Mouse (Mus musculus) midbrain, embryonic 10.5 days (tissue): Measurements from ENCODE around the gene Xrcc1. TPM values are rescaled to one million over a fixed set of nuclear protein-coding genes. Genes with fewer than 3 reads are reported as not detected.
A peak's percentile ranks its signal among the peaks of the same experiment; 100 is the strongest.
"Not testable (repeated sequence)": the region's sequence is repeated elsewhere in the genome, so short reads cannot be mapped to it uniquely, and the experiment has no call there.

ENCODE experiments used
- DNase-seq: peaks from one replicate; pipeline ENCODE4 v3.0.0-alpha.2; 2017; ENCODE audit warnings: low spot score
- H3K27ac ChIP-seq: fragments of 300-500 bp; sonication (generic); replicated peaks from 2 replicates; pipeline ENCODE4 v1.5.1; 2016; ENCODE audit warnings: mild to moderate bottlenecking
- H3K27me3 ChIP-seq: fragments of 300-500 bp; sonication (generic); 2 replicates; pipeline ENCODE4 v1.6.1; 2016; ENCODE audit warnings: low read depth, mild to moderate bottlenecking; ENCODE audit not compliant: poor library complexity, severe bottlenecking
- H3K36me3 ChIP-seq: fragments of 300-500 bp; sonication (generic); 2 replicates; pipeline ENCODE4 v1.6.1; 2016; ENCODE audit warnings: mild to moderate bottlenecking, moderate library complexity
- H3K4me1 ChIP-seq: fragments of 300-500 bp; sonication (generic); 2 replicates; pipeline ENCODE4 v1.6.1; 2016
- H3K4me3 ChIP-seq: fragments of 300-500 bp; sonication (generic); 2 replicates; pipeline ENCODE4 v1.5.1; 2016; ENCODE audit warnings: mild to moderate bottlenecking, moderate library complexity
- H3K9me3 ChIP-seq: fragments of 300-500 bp; sonication (generic); replicated peaks from 2 replicates; pipeline ENCODE4 v1.6.1; 2016; ENCODE audit warnings: mild to moderate bottlenecking
- WGBS: fragments of 180-500 bp; shearing (Covaris S2); methylation state at CpG from one replicate; pipeline ENCODE4 v1.1.7; 2016; 5-methylcytosine and 5-hydroxymethylcytosine counted together
- polyA plus RNA-seq: library from polyadenylated mRNA; unstranded; fragments of >200 nt; fragmentation: Nextera tagmentation; extraction: Ambion mirVana; gene quantifications from 2 replicates; pipeline ENCODE4 v1.2.1, GENCODE M21; 2016

Xrcc1 gene
- polyA plus RNA-seq, 1 experiment from 2014 or later = 160 TPM

DNA sequence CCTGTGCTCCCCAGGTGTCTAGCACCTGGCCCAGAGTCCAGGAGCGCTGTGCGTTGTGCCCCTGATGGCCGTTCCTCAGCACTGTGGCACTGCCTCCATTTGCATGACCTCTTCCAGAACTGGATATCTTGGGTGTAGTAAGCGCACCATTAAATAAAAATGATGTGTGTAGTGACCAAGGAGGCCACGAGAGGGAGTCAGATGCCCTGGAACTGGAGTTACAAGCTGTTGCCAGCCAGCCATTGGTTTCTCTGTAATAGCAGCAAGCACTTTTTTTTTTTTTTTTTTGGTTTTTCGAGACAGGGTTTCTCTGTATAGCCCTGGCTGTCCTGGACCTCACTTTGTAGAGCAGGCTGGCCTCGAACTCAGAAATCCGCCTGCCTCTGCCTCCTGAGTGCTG lies 29.8 kb upstream of the Xrcc1 start:
- not testable (repeated sequence) for H3K27ac ChIP-seq, H3K4me3 ChIP-seq, H3K4me1 ChIP-seq, H3K27me3 ChIP-seq, DNase-seq, H3K9me3 ChIP-seq
- H3K36me3 ChIP-seq = peaks cover 75% of the 10 kb centered on the region
- WGBS = 62% methylated on average over 8 of the region's 8 CpGs

DNA sequence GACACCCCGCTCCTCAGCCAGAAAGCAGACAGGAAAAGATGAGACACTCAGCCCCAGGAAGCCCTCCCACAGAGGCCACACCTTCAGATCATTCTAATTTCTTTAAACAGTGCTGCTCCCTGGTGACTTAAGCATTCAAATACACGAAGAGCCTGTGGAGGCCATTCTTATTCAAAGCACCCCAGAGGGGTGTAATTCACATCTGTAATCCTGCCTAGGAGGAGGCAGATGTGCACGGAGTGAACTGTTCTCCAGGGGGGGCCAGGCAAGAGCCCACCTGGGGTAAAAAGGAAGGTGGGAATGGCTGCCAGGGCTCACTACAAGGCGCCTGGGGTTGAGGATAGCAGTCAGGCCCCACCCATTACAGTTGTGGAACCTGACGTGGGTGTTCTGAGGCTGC lies 29.0 kb upstream of the Xrcc1 start:
- Histone ChIP-seq H3K9me3 (no peaks in the 10 kb centered on the region), H3K4me1 (peaks cover 6% of the 10 kb centered on the region; the same call in 1 of the 2 replicates), H3K4me3 (no peak overlapping the region), H3K27ac (no peak overlapping the region), H3K27me3 (no peaks in the 10 kb centered on the region), H3K36me3 (peaks cover 67% of the 10 kb centered on the region)
- WGBS = 38% methylated on average over 5 of the region's 5 CpGs
- DNase-seq = no peak

DNA sequence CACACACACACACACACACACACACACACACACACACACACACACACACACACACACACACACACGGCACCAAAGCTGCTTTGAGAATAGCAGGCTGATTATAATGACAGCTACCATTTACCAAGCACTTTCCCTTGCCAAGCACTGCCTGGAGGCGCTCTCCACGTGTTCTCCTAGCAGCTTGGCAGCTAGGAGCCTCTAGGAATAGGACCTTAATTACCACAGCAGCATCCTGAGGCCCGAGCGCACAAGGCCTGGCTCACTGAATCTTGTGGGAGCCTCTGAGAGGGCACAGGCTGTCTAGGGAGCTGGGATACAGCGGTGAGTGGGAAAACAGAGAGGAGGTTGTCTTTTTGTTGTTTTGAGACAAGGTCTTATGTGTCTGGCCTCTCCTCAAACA lies 28.4 kb upstream of the Xrcc1 start:
- Histone ChIP-seq H3K27me3 (no peaks in the 10 kb centered on the region), H3K27ac (no peak overlapping the region), H3K4me1 (peaks cover 6% of the 10 kb centered on the region; the same call in 1 of the 2 replicates), H3K4me3 (no peak overlapping the region), H3K36me3 (peaks cover 61% of the 10 kb centered on the region), H3K9me3 (no peaks in the 10 kb centered on the region)
- no peak for DNase-seq
- 56% methylated on average over 6 of the region's 6 CpGs for WGBS

DNA sequence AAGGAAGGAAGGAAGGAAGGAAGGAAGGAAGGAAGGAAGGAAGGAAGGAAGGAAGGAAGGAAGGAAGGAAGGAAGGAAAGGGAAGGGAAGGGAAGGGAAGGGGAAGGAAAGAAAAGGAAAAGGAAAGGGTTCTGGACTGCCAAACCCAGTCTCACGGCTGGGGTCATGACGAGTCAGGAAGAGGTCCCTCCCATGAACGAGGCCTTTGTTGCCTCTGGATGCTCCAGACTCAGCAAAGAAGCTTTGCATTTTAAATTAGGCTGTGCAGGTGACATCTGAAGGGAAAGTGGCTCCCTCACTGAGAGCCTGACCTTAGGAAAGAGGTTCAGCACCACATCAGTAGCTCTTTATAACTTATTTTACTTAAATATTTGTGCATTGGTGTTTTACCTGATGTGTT lies 27.0 kb upstream of the Xrcc1 start:
- peaks cover 6% of the 10 kb centered on the region; the same call in 1 of the 2 replicates for H3K4me1 ChIP-seq
- no peak overlapping the region for H3K27ac ChIP-seq
- H3K27me3 ChIP-seq = no peaks in the 10 kb centered on the region
- WGBS = 22% methylated on average over 3 of the region's 3 CpGs
- peaks cover 46% of the 10 kb centered on the region for H3K36me3 ChIP-seq
- no peaks in the 10 kb centered on the region for H3K9me3 ChIP-seq
- DNase-seq = no peak
- no peak overlapping the region for H3K4me3 ChIP-seq

DNA sequence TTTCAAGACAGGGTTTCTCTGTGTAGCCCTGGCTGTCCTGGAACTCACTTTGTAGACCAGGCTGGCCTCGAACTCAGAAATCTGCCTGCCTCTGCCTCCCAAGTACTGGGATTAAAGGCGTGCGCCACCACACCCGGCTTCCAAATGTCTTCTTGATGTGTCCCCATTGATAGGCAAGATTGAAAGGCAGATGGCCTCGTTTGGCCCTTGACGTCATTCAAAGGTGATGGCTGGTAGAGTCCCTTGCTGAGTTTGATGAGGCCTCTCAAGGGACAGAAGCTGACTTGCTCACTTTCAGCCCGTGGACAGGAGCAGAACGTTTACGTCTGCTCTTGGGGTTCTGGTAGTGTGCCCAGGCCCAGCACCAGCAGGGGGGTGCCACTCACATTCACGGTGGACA lies 26.0 kb upstream of the Xrcc1 start:
- not testable (repeated sequence) for H3K4me3 ChIP-seq, H3K27ac ChIP-seq, DNase-seq, H3K9me3 ChIP-seq, H3K4me1 ChIP-seq, H3K27me3 ChIP-seq
- H3K36me3 ChIP-seq = peaks cover 37% of the 10 kb centered on the region
- WGBS = 92% methylated on average over 10 of the region's 10 CpGs

DNA sequence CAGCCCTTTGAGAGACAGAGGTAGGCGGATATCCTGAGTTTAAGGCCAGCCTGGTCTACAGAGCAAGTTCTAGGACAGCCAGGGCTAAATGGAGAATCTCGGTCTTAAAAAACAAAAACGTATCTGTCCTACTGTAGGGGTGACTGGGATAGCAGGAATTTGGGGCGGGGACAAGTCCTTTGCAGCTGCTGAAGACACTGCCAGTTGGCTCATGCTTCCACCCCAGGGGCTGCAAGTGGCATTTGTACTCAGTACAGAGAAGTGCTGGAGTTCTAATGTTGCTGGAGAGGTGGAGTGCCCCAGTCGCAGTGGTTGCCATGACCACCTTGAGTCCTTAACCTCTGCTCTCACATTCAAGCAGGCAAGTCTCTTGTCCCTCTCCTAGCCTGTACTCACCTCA lies 23.3 kb upstream of the Xrcc1 start:
- H3K9me3 ChIP-seq = no peaks in the 10 kb centered on the region
- DNase-seq = no peak
- H3K36me3 ChIP-seq = peaks cover 11% of the 10 kb centered on the region
- no peak overlapping the region for H3K4me3 ChIP-seq
- no peaks in the 10 kb centered on the region for H3K27me3 ChIP-seq
- no peak overlapping the region for H3K27ac ChIP-seq
- 68% methylated on average over 5 of the region's 5 CpGs for WGBS
- peaks cover 6% of the 10 kb centered on the region; the same call in 1 of the 2 replicates for H3K4me1 ChIP-seq

DNA sequence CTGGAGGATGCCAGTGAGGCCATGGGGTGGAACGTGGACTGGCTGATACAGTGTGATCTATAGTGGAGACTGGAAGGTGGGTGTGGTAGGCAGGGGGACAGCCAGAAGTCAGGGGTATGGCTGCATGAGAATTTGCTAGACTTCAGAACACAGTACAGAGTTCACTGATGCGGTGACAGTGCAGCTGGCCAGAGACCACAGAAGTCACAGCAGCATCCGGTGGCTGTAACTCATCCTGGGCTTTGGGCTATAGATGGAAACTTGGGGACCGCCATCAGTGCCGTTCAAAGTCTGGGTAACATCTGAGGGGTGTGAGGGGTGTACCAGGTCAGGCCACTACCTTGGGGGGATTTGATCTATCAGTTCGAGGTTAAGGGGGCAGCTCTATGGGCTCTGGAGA lies 22.4 kb upstream of the Xrcc1 start:
- DNase-seq = no peak
- H3K9me3 ChIP-seq = no peaks in the 10 kb centered on the region
- H3K4me1 ChIP-seq = peaks cover 6% of the 10 kb centered on the region; the same call in 1 of the 2 replicates
- no peaks in the 10 kb centered on the region for H3K27me3 ChIP-seq
- H3K36me3 ChIP-seq = peaks cover 2% of the 10 kb centered on the region
- no peak overlapping the region for H3K4me3 ChIP-seq
- H3K27ac ChIP-seq = no peak overlapping the region
- 89% methylated on average over 6 of the region's 6 CpGs for WGBS

DNA sequence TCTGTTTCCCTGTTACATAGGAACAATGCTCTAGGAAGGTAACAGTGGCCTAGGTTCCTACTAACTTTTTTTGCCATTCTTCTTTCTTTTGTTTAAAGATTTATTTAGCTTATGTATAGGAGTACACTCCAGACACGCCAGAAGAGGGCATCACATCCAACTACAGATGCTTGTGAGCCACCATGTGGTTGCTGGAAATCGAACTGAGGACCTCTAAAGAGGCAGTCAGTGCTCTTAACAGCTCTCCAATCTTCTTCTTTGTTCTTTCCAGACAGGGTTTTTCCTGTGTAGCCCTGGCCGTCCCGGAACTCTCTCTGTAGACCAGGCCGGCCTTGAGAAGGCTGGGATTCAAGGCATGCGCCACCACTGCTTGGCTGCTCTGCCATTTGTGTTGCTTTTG lies 21.1 kb upstream of the Xrcc1 start:
- WGBS = 85% methylated on average over 6 of the region's 6 CpGs
- Histone ChIP-seq H3K36me3 (no peaks in the 10 kb centered on the region), H3K9me3 (no peaks in the 10 kb centered on the region), H3K4me1 (peaks cover 8% of the 10 kb centered on the region), H3K4me3 (no peak overlapping the region), H3K27me3 (no peaks in the 10 kb centered on the region), H3K27ac (no peak overlapping the region)
- no peak for DNase-seq

DNA sequence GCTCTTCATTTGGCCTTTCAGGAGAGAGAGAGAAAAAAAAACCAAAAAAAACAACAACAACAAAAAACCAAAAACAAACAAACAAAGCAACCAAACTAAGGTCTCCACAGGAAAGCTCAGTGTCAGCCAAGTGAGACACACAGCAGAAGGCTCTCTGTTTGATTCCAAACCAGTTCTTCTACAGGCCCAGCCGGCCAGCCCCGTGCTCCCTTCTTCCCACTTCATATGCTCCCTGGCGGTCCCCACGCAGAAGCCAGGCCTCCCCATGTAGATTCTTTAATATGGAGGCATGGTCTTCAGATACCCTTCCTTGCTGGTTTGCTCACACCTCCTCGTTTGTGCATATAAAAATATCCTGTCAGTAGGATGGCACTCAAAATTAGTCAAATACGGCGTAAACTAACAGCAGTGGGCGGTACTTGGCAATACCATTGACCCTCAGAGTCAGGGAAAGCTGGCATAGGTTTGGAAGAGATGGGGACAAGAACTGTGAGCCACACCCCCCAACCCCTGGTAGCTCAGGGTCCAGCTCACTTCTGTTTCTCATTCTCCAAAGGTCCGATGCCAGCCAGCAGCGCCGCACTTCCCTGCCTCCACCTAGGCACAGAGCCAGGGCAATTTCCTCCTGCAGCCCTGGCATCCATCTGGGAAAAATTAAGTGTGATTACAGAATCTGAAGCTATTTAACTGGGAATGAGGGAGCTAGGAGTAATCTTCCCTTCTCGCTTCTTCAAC lies 20.2 kb upstream of the Xrcc1 start:
- Histone ChIP-seq H3K9me3 (no peaks in the 10 kb centered on the region), H3K27me3 (no peaks in the 10 kb centered on the region), H3K27ac (no peak overlapping the region), H3K4me1 (peaks cover 11% of the 10 kb centered on the region), H3K4me3 (no peak overlapping the region), H3K36me3 (no peaks in the 10 kb centered on the region)
- DNase-seq = no peak
- WGBS = 91% methylated on average over 12 of the region's 12 CpGs

DNA sequence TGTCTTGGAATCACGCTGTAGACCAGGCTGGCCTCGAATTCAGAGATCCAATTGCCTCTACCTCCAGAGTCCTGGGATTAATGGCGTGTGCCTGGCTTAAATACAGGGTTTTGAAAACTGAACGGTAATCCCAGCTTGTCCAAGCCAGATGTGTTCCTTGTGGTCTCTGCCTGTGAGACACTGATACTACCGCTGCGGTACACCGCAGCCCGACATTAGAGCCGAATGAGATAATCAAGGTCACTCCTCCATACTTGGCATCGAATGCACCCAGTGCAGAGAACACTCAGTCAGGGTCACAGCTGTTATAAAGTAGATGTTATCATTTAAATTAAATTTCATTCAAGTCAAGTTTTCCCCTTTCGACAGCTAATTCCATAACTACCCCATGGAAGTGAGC lies 17.2 kb upstream of the Xrcc1 start:
- peaks cover 38% of the 10 kb centered on the region for H3K4me1 ChIP-seq
- H3K36me3 ChIP-seq = peaks cover 9% of the 10 kb centered on the region
- 90% methylated on average over 11 of the region's 11 CpGs for WGBS
- H3K4me3 ChIP-seq = peak overlapping the region; percentile 77; the same call in 1 of the 2 replicates
- H3K27ac ChIP-seq = no peak overlapping the region
- H3K9me3 ChIP-seq = no peaks in the 10 kb centered on the region
- DNase-seq = no peak
- peaks cover 21% of the 10 kb centered on the region for H3K27me3 ChIP-seq

DNA sequence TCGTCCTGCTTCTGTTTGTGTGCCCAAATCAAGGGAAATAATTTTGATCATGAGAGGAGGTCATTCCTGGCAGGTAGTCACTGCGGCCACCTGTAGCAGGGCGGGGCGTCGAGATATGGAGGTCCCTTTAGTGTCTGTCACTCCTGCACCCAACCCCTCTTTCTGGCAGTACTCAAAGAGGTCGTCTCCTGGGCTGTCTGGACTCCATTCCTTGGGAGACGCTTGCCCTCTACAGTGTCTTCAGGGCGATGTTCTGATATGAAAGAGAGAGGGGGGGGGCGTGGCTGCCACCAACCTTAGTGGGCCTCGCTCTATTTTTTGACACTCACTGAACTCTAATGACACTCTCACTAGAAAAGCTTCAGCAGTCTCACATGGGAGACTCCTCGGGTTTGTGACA lies 16.5 kb upstream of the Xrcc1 start:
- H3K27me3 ChIP-seq = peaks cover 28% of the 10 kb centered on the region
- H3K9me3 ChIP-seq = no peaks in the 10 kb centered on the region
- WGBS = 67% methylated on average over 11 of the region's 11 CpGs
- H3K36me3 ChIP-seq = peaks cover 16% of the 10 kb centered on the region
- peak overlapping the region; percentile 87 for H3K27ac ChIP-seq
- no peak for DNase-seq
- H3K4me3 ChIP-seq = peak overlapping the region; percentile 77
- peaks cover 43% of the 10 kb centered on the region for H3K4me1 ChIP-seq

DNA sequence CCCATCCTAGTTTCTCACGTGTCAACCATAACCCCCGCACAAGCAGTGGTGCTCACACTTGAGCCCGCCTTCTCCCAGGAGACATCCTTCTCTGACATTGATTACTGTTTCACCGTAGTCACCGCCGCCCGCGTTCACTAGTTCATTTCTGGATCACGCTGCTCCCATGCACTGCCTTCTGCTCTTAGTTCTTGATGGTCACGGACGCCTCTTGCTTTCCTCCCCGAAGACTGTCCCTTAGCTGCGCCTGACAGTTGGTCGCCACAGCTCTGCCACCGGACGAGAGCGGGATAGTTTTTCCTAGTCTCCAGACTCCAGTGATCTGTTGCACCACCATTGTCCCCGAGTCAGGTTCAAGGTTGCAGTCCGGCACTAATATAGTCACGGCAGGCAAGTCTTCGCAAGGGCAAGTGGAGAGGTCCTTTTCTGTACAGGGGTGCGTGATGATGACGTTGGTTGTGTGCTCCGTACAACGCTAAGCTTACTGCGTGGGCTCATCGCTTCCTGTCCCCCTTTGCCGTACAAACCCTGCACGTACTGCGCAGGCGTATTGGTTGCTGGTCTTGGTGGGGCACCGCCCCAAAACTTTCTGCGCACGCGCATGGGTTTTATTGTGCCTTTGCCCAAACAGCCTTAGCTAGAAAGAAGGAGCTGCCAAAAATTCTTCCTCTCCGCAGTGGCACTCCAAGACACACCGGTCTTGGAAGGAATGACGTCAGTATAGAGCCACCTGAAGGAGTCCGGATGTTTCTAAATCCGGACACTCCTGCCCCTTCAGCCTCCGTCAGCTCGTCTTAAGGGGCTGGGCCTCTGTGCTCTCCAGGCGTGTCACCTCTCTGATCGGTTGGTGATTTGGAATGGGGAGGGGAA lies 15.8 kb upstream of the Xrcc1 start, which contains the start of gene Irgq:
Gene Irgq, plus strand, starts transcription at position 628 of the 870 bp plus-strand sequence.
- Histone ChIP-seq H3K9me3 (no peaks in the 10 kb centered on the region), H3K27ac (peak within 1 kb of the TSS; percentile 87), H3K4me1 (peaks cover 43% of the 10 kb centered on the region), H3K27me3 (peaks cover 35% of the 10 kb centered on the region), H3K36me3 (peaks cover 23% of the 10 kb centered on the region), H3K4me3 (peak within 1 kb of the TSS; percentile 77)
- WGBS = 1% methylated on average over 44 of the region's 44 CpGs
- peak; percentile 97 for DNase-seq
